Comparison of ENCODE assay signal across 8 mouse cellular contexts in the genomic region with DNA sequence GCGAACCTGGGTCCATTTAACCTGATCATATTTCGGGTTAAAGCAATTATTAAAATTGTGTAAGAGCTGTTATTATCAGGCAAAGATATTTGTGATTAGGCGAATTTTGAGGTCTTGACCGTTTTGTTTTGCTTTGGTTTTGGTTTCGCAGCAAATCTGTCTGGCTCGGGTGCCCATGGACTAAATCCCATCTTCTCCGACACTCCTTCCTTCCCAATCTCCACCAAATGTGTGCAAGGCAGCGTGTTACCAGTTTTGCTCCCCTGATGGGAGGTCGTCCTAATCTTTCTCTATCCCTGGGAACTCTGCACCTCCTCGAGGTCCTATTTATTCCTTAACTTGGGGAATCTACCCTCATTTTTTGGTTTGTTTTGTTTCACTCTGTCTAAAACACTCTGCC. TPM values are rescaled to one million over a fixed set of nuclear protein-coding genes. Genes with fewer than 3 reads are reported as not detected.
DNase-seq lines count a peak whose midpoint lies in the region; ATAC-seq and TF ChIP-seq lines count a peak whose summit lies in the region.

No protein-coding gene starts in this region.

- H3K4me3 ChIP-seq in lung, postnatal 0 days (ENCODE audit: low read depth, low read length): peak overlapping the region; percentile 58
- H3K4me3 ChIP-seq in forebrain, embryonic 11.5 days (ENCODE audit: low read depth, low read length): peak overlapping the region; percentile 64
- H3K4me3 ChIP-seq in limb, embryonic 11.5 days (ENCODE audit: low read depth, low read length): peak overlapping the region; percentile 62
- peak overlapping the region; percentile 81 for H3K4me3 ChIP-seq in olfactory bulb, adult 2 months (ENCODE audit: insufficient read depth, low read depth, low read length)

- ATAC-seq in lung, postnatal 0 days: no peak
- ATAC-seq in forebrain, embryonic 11.5 days (replicated peaks; ENCODE audit: low FRiP score): peak; percentile 11; the same call in 1 of the 2 replicates
- ATAC-seq in limb, embryonic 11.5 days (ENCODE audit: insufficient number of reproducible peaks, low FRiP score, low TSS enrichment, low read depth): no peak
- no peak for ATAC-seq in erythroid progenitor cell, adult 5-6 weeks (replicated peaks; ENCODE audit: low FRiP score, poor library complexity, severe bottlenecking)

- TF ChIP-seq POLR2A in olfactory bulb, adult 2 months (IDR thresholded peaks at IDR 0.05; ENCODE audit: insufficient read depth, low read depth, low read length): no peak

- peak overlapping the region; percentile 82 for H3K4me2 ChIP-seq in lung, postnatal 0 days (replicated peaks; ENCODE audit: low read depth, low read length)
- peak overlapping the region; percentile 55 for H3K4me2 ChIP-seq in forebrain, embryonic 11.5 days (ENCODE audit: low read depth, low read length, severe bottlenecking)
- H3K4me2 ChIP-seq in limb, embryonic 11.5 days (ENCODE audit: low read depth, severe bottlenecking): peak overlapping the region; percentile 79

- peak overlapping the region; percentile 73 for H3K9ac ChIP-seq in lung, postnatal 0 days (replicated peaks; ENCODE audit: low read depth)
- peak overlapping the region; percentile 92 for H3K9ac ChIP-seq in forebrain, embryonic 11.5 days (ENCODE audit: low read length)
- peak overlapping the region; percentile 91 for H3K9ac ChIP-seq in limb, embryonic 11.5 days (ENCODE audit: low read length)

- peak; percentile 31 for DNase-seq in lung, postnatal 0 days (ENCODE audit: low spot score)
- no peak for DNase-seq in lung, adult 18-20 months
- DNase-seq in forebrain, embryonic 11.5 days (ENCODE audit: low spot score): no peak
- no peak for DNase-seq in limb, embryonic 11.5 days (ENCODE audit: low spot score)
- DNase-seq in urinary bladder, adult 18-20 months (ENCODE audit: low spot score in 2 of 2): no peak
- no peak for DNase-seq in cerebellum, adult 9-10 months

- H3K27me3 ChIP-seq in lung, postnatal 0 days (replicated peaks; ENCODE audit: insufficient read depth, low read length): no peaks in the 10 kb centered on the region
- no peaks in the 10 kb centered on the region for H3K27me3 ChIP-seq in forebrain, embryonic 11.5 days (ENCODE audit: control insufficient read depth, insufficient read depth, low read length)
- no peaks in the 10 kb centered on the region for H3K27me3 ChIP-seq in limb, embryonic 11.5 days (ENCODE audit: control insufficient read depth, insufficient read depth, low read length)

- no peak for TF ChIP-seq EP300 in lung, postnatal 0 days (IDR thresholded peaks at IDR 0.05)

- TF ChIP-seq CTCF in lung, postnatal 0 days (IDR thresholded peaks at IDR 0.05): no peak
- no peak for TF ChIP-seq CTCF in olfactory bulb, adult 2 months (IDR thresholded peaks at IDR 0.05; ENCODE audit: insufficient read depth, low read depth, low read length)

- H3K27ac ChIP-seq in lung, postnatal 0 days (ENCODE audit: low read length): peak overlapping the region; percentile 93
- peak overlapping the region; percentile 98 for H3K27ac ChIP-seq in forebrain, embryonic 11.5 days (ENCODE audit: low read depth, low read length)
- peak overlapping the region; percentile 97 for H3K27ac ChIP-seq in limb, embryonic 11.5 days (replicated peaks; ENCODE audit: low read depth, low read length)
- H3K27ac ChIP-seq in olfactory bulb, adult 2 months (ENCODE audit: insufficient read depth, low read depth, low read length): peak overlapping the region; percentile 95

- H3K4me1 ChIP-seq in lung, postnatal 0 days (ENCODE audit: insufficient read depth, low read depth, low read length): no peaks in the 10 kb centered on the region
- H3K4me1 ChIP-seq in forebrain, embryonic 11.5 days (replicated peaks; ENCODE audit: control insufficient read depth, insufficient read depth, low read length): peaks cover 3% of the 10 kb centered on the region
- no peaks in the 10 kb centered on the region for H3K4me1 ChIP-seq in limb, embryonic 11.5 days (ENCODE audit: control insufficient read depth, insufficient read depth, low read length)
- H3K4me1 ChIP-seq in olfactory bulb, adult 2 months (ENCODE audit: control insufficient read depth, insufficient read depth, low read length): no peaks in the 10 kb centered on the region

- WGBS in lung, postnatal 0 days: 4% methylated on average over 10 of the region's 10 CpGs
- WGBS in forebrain, embryonic 11.5 days: 3% methylated on average over 10 of the region's 10 CpGs
- WGBS in limb, embryonic 11.5 days: 2% methylated on average over 10 of the region's 10 CpGs
- 4% methylated on average over 10 of the region's 10 CpGs for WGBS in olfactory bulb, adult 2 months

- H3K9me3 ChIP-seq in lung, postnatal 0 days (ENCODE audit: low read length): no peaks in the 10 kb centered on the region
- no peaks in the 10 kb centered on the region for H3K9me3 ChIP-seq in forebrain, embryonic 11.5 days (ENCODE audit: control insufficient read depth, low read length)
- no peaks in the 10 kb centered on the region for H3K9me3 ChIP-seq in limb, embryonic 11.5 days (ENCODE audit: control insufficient read depth, low read length)

- no peaks in the 10 kb centered on the region for H3K36me3 ChIP-seq in lung, postnatal 0 days (ENCODE audit: insufficient read depth, low read length)
- H3K36me3 ChIP-seq in forebrain, embryonic 11.5 days (ENCODE audit: control insufficient read depth, insufficient read depth, low read length): no peaks in the 10 kb centered on the region
- H3K36me3 ChIP-seq in limb, embryonic 11.5 days (ENCODE audit: control insufficient read depth, insufficient read depth, low read length): no peaks in the 10 kb centered on the region

RNA-seq across cellular contexts. Expression of gene Btn1a1, which starts 20.5 kb away (rescaled TPM):
- 0.14 and 0.21 TPM in 2 replicates for polyA plus RNA-seq in lung, postnatal 0 days (2015; fragmentation: Nextera tagmentation; extraction: Ambion mirVana)
- polyA plus RNA-seq in forebrain, embryonic 11.5 days (2014; fragmentation: Nextera tagmentation; extraction: Ambion mirVana): 0.17 and 0.19 TPM in 2 replicates
- not detected in 2 replicates for polyA plus RNA-seq in limb, embryonic 11.5 days (2014; fragmentation: Nextera tagmentation; extraction: Ambion mirVana)
- polyA plus RNA-seq in olfactory bulb, adult 2 months (2012; ENCODE audit: insufficient read depth, insufficient read length, low replicate concordance, missing spikeins): not detected in 2 replicates
- total RNA-seq in erythroid progenitor cell, adult 5-6 weeks (2015; ENCODE audit: low replicate concordance): 1.4 and 4.2 TPM in 2 replicates
- 0.90 and 1.4 TPM in 2 replicates for total RNA-seq in erythroid progenitor cell, adult 5-6 weeks (2017; ENCODE audit: low replicate concordance)

RNA-seq across cellular contexts. Expression of gene Abt1, which starts 21.5 kb away (rescaled TPM):
- polyA plus RNA-seq in lung, postnatal 0 days (2015; fragmentation: Nextera tagmentation; extraction: Ambion mirVana): 8.4 and 8.7 TPM in 2 replicates
- 13.0 and 13.5 TPM in 2 replicates for polyA plus RNA-seq in forebrain, embryonic 11.5 days (2014; fragmentation: Nextera tagmentation; extraction: Ambion mirVana)
- polyA plus RNA-seq in limb, embryonic 11.5 days (2014; fragmentation: Nextera tagmentation; extraction: Ambion mirVana): 16.3 and 17.4 TPM in 2 replicates
- not detected in 2 replicates for polyA plus RNA-seq in olfactory bulb, adult 2 months (2012; ENCODE audit: insufficient read depth, insufficient read length, low replicate concordance, missing spikeins)
- 1.1 and 2.1 TPM in 2 replicates for total RNA-seq in erythroid progenitor cell, adult 5-6 weeks (2015; ENCODE audit: low replicate concordance)
- total RNA-seq in erythroid progenitor cell, adult 5-6 weeks (2017; ENCODE audit: low replicate concordance): 1.3 and 1.6 TPM in 2 replicates

RNA-seq across cellular contexts. Expression of gene Btn2a2, which starts 43.5 kb away (rescaled TPM):
- polyA plus RNA-seq in lung, postnatal 0 days (2015; fragmentation: Nextera tagmentation; extraction: Ambion mirVana): 0.06 and 0.07 TPM in 2 replicates
- 0.48 and 0.59 TPM in 2 replicates for polyA plus RNA-seq in forebrain, embryonic 11.5 days (2014; fragmentation: Nextera tagmentation; extraction: Ambion mirVana)
- polyA plus RNA-seq in limb, embryonic 11.5 days (2014; fragmentation: Nextera tagmentation; extraction: Ambion mirVana): 1.3 and 2.2 TPM in 2 replicates
- polyA plus RNA-seq in olfactory bulb, adult 2 months (2012; ENCODE audit: insufficient read depth, insufficient read length, low replicate concordance, missing spikeins): not detected in 2 replicates
- not detected in 2 replicates for total RNA-seq in erythroid progenitor cell, adult 5-6 weeks (2015; ENCODE audit: low replicate concordance)
- total RNA-seq in erythroid progenitor cell, adult 5-6 weeks (2017; ENCODE audit: low replicate concordance): not detected in 2 replicates
